ENCODE assay signal across 8 mouse cellular contexts in the genomic region with DNA sequence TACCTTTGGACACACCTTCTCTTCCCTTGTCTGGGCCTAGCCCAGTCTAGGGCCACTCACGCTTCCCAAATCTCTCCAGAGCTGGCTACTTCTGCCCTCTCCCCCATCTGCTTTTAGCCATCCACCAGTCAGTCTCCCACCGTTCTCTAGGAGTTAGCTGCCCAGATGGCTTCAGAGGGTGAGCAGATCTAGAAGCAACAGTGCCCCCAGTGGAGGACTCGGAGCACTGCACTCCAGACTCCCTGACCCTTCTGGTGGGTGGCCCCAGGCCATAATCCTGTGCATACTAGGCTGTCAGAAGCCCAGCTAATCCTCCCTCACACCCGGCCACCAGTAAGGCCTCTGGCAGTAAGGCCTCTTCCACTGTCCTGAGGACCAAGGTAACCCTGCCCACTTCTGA. TPM values are rescaled to one million over a fixed set of nuclear protein-coding genes. Genes with fewer than 3 reads are reported as not detected.
DNase-seq lines count a peak whose midpoint lies in the region; ATAC-seq and TF ChIP-seq lines count a peak whose summit lies in the region.

No protein-coding gene starts in this region.

- ATAC-seq in kidney, postnatal 0 days (replicated peaks; ENCODE audit: low FRiP score, low read depth), result peak; percentile 19; the same call in 1 of the 2 replicates

- H3K27me3 ChIP-seq in ES-Bruce4 (ENCODE audit: control insufficient read depth, insufficient read depth, low read length, poor library complexity, severe bottlenecking), result no peaks in the 10 kb centered on the region
- H3K27me3 ChIP-seq in kidney, postnatal 0 days (ENCODE audit: insufficient read depth, low read length), result no peaks in the 10 kb centered on the region

- H3K9ac ChIP-seq in ES-Bruce4 (ENCODE audit: low read depth, poor library complexity, severe bottlenecking), result no peak overlapping the region
- no peak overlapping the region for H3K9ac ChIP-seq in kidney, postnatal 0 days (ENCODE audit: low read depth, low read length)

- H3K36me3 ChIP-seq in ES-Bruce4 (ENCODE audit: control insufficient read depth, insufficient read depth, low read length, poor library complexity, severe bottlenecking), result no peaks in the 10 kb centered on the region
- H3K36me3 ChIP-seq in kidney, postnatal 0 days (ENCODE audit: insufficient read depth, low read length), result no peaks in the 10 kb centered on the region

- WGBS in kidney, postnatal 0 days, result 2% methylated on average over 4 of the region's 4 CpGs

- peak; percentile 90 for TF ChIP-seq CTCF in ES-Bruce4 (IDR thresholded peaks at IDR 0.05; ENCODE audit: low read depth, low read length)
- TF ChIP-seq CTCF in kidney, postnatal 0 days (IDR thresholded peaks at IDR 0.05; ENCODE audit: low read depth), result peak; percentile 80

- TF ChIP-seq POLR2A in ES-Bruce4 (IDR thresholded peaks at IDR 0.05; ENCODE audit: insufficient read depth, low read length), result no peak

- no peaks in the 10 kb centered on the region for H3K9me3 ChIP-seq in ES-Bruce4 (replicated peaks; ENCODE audit: control insufficient read depth, insufficient read depth, low read length, poor library complexity, severe bottlenecking)
- H3K9me3 ChIP-seq in kidney, postnatal 0 days (replicated peaks; ENCODE audit: low read length), result no peaks in the 10 kb centered on the region

- no peak overlapping the region for H3K4me2 ChIP-seq in kidney, postnatal 0 days (ENCODE audit: low read length)

- intact Hi-C loops in gastrocnemius, postnatal 36 days (cut with DNase I), result no loop called here

- no peaks in the 10 kb centered on the region for H3K4me1 ChIP-seq in ES-Bruce4 (ENCODE audit: control insufficient read depth, insufficient read depth, low read length)
- H3K4me1 ChIP-seq in kidney, postnatal 0 days (replicated peaks; ENCODE audit: insufficient read depth, low read length), result no peaks in the 10 kb centered on the region

- TF ChIP-seq EP300 in ES-Bruce4 (IDR thresholded peaks at IDR 0.05; ENCODE audit: insufficient read depth, low read depth, low read length), result no peak

- H3K4me3 ChIP-seq in ES-Bruce4 (ENCODE audit: low read depth, low read length), result no peak overlapping the region
- H3K4me3 ChIP-seq in kidney, postnatal 0 days (replicated peaks; ENCODE audit: low read depth, low read length), result no peak overlapping the region

- DNase-seq in adrenal gland, adult 18-20 months (ENCODE audit: low spot score in 2 of 2), result peak; percentile 52 to 56
- DNase-seq in embryo, embryonic 10 days (ENCODE audit: low spot score), result peak; percentile 87
- peak; percentile 47 to 53 for DNase-seq in gastrocnemius, postnatal 36 days
- peak; percentile 84 for DNase-seq in kidney, postnatal 0 days (ENCODE audit: low spot score)
- DNase-seq in lung, postnatal 10 days, result peak; percentile 78
- DNase-seq in retina, postnatal 1 day, result peak; percentile 95
- DNase-seq in urinary bladder, postnatal 4 days (ENCODE audit: low spot score in 2 of 2), result peak; percentile 37 to 67

- H3K27ac ChIP-seq in ES-Bruce4 (ENCODE audit: insufficient read depth, low read length), result no peak overlapping the region
- no peak overlapping the region for H3K27ac ChIP-seq in kidney, postnatal 0 days

RNA-seq across cellular contexts. Expression of a gene that starts 43.8 kb away (rescaled TPM):
- polyA plus RNA-seq in ES-Bruce4 (2011; ENCODE audit: insufficient read depth, insufficient read length, low read depth, missing spikeins), result 2.6 and 4.2 TPM in 2 replicates
- under 1 TPM; 0.33 to 0.35 TPM for total RNA-seq in adrenal gland, adult 18-20 months (2021)
- total RNA-seq in gastrocnemius, postnatal 36 days (2021), result under 1 TPM; 0.26 to 0.47 TPM
- 2.1 and 2.3 TPM in 2 replicates for polyA plus RNA-seq in kidney, postnatal 0 days (2015; fragmentation: Nextera tagmentation; extraction: Ambion mirVana)

RNA-seq across cellular contexts. Expression of a gene that starts 48.9 kb away (rescaled TPM):
- polyA plus RNA-seq in ES-Bruce4 (2011; ENCODE audit: insufficient read depth, insufficient read length, low read depth, missing spikeins), result 21.5 and 26.6 TPM in 2 replicates
- total RNA-seq in adrenal gland, adult 18-20 months (2021), result 10 to 100 TPM; 28.3 to 31.9 TPM
- 10 to 100 TPM; 30.5 to 33.2 TPM for total RNA-seq in gastrocnemius, postnatal 36 days (2021)
- polyA plus RNA-seq in kidney, postnatal 0 days (2015; fragmentation: Nextera tagmentation; extraction: Ambion mirVana), result 30.4 TPM in 2 replicates

RNA-seq across cellular contexts. Expression of a gene that starts 52.1 kb away (rescaled TPM):
- not detected in 2 replicates for polyA plus RNA-seq in ES-Bruce4 (2011; ENCODE audit: insufficient read depth, insufficient read length, low read depth, missing spikeins)
- not detected for total RNA-seq in adrenal gland, adult 18-20 months (2021)
- total RNA-seq in gastrocnemius, postnatal 36 days (2021), result not detected
- 5.8 and 6.2 TPM in 2 replicates for polyA plus RNA-seq in kidney, postnatal 0 days (2015; fragmentation: Nextera tagmentation; extraction: Ambion mirVana)

RNA-seq across cellular contexts. Expression of a gene that starts 54.0 kb away (rescaled TPM):
- polyA plus RNA-seq in ES-Bruce4 (2011; ENCODE audit: insufficient read depth, insufficient read length, low read depth, missing spikeins), result 15.4 and 17.7 TPM in 2 replicates
- total RNA-seq in adrenal gland, adult 18-20 months (2021), result 10 to 100 TPM; 18.2 to 20.3 TPM
- 10 to 100 TPM; 11.9 to 13.2 TPM for total RNA-seq in gastrocnemius, postnatal 36 days (2021)
- 18.3 and 19.7 TPM in 2 replicates for polyA plus RNA-seq in kidney, postnatal 0 days (2015; fragmentation: Nextera tagmentation; extraction: Ambion mirVana)
